Mouse (Mus musculus) common myeloid progenitor, adult 5-6 weeks (primary cell): ENCODE results near the gene Paqr8. TPM values are rescaled to one million over a fixed set of nuclear protein-coding genes. Genes with fewer than 3 reads are reported as not detected.
A peak's percentile ranks its signal among the peaks of the same experiment; 100 is the strongest.

ENCODE experiments used
- ATAC-seq: replicated peaks from 2 replicates; pipeline ENCODE4 v1.8.0; 2016; ENCODE audit warnings: low read depth, mild to moderate bottlenecking, moderate TSS enrichment, inconsistent platforms; ENCODE audit not compliant: poor library complexity, severe bottlenecking
- total RNA-seq: library from RNA; stranded (forward); fragments of 200-1000, 187-1606 nt; gene quantifications from 2 replicates; pipeline ENCODE4 v1.2.3, GENCODE M21; 2017

Gene Paqr8
- total RNA-seq = 3.2 and 4.6 TPM in 2 replicates

- ATAC-seq = peak; percentile 94
These were observed at the start of gene Paqr8 for GRCm38 (mm10) chr1:20890404-20890921. TSS of gene Paqr8 (plus strand) at chr1:20890606.

- no peak for ATAC-seq
These were observed 33.2 kb upstream of the Paqr8 start for GRCm38 (mm10) chr1:20856924-20857902.

DNA sequence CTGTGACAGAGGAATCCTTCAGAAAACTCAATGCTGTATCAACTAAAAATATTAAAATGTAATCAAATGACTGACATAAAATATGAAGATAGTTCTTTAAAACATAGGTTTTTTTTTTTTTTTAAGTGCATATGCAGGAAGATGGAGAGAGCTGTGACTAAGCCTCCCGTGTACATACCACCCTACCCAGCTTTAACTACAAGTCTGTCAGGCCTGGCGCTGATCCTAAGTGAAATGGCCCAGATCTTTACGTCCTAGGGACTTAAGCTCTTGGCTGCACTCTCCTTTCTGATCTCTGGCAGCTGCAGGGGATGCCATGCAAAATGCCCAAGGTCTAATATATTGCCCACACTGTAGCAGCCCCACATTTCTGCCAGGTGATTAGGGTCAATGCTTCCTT lies 29.6 kb upstream of the Paqr8 start:
- no peak for ATAC-seq

- no peak for ATAC-seq
These were observed 28.5 kb upstream of the Paqr8 start for GRCm38 (mm10) chr1:20861865-20862264.

- ATAC-seq = no peak
These were observed 26.8 kb upstream of the Paqr8 start for GRCm38 (mm10) chr1:20863452-20864172.

GRCm38 (mm10) chr1:20867241-20867902 lies 23.0 kb upstream of the Paqr8 start:
- ATAC-seq = no peak

- no peak for ATAC-seq
These were observed 22.4 kb upstream of the Paqr8 start for GRCm38 (mm10) chr1:20868036-20868435.

GRCm38 (mm10) chr1:20870887-20871286 lies 19.5 kb upstream of the Paqr8 start:
- no peak for ATAC-seq

DNA sequence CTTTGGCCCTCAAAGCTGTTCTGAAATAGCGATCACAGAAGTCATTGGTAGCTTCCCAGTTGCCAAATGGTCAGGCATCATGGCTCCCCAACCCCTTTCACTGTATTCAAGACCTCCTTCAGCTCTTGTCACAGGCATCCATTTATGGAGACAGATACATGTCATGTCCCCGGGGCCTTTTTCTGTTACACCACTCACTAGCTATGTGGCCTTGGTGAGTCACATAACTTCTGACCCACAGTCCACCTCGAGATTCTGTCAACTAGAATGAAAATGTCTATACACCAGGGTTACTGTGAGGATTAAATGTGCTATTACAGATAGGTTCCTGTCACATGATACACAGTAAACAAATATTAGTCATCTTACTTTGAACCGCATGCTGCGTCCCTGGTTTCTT lies 17.9 kb upstream of the Paqr8 start:
- ATAC-seq = no peak

DNA sequence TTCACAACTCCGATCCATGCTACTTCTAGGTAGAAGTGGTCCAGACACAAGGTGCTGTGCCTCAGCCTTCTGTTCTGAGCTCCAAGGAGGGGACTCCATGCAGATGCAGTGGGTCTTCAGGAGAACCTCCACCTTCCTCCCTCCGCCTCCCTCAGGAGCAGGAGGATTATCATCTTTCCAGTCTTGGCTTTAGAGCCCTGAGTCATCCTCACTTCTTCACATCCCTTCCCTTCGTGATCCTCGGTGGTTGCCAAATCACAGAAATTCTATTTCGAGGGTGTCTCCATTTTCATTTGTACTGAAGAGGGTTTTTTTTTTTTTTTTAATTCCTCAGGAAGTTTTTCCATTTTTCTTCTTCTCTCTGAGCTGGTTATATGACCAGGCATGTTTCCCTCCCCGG lies 16.3 kb upstream of the Paqr8 start:
- ATAC-seq = no peak

GRCm38 (mm10) chr1:20877355-20877754 lies 13.1 kb upstream of the Paqr8 start:
- no peak for ATAC-seq

DNA sequence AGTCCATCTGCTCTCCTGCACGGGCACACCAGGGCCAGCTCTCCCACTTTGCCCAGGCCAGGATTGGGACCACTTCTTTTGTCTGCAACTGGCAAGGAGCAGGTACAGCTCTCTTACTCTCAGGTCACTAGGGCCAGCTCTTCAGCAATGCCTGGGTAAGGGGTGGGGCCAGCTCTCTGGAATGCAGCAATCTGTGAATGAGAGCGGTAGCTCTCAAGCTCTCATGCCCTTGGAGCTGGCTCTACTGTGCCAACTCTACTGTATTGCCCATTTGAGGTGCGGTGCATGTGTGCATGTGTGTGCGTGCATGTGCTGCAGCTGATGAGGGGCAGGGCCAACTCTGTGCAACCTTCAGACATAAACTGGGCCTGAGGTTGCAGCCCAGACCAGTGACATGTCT lies 11.0 kb upstream of the Paqr8 start:
- no peak for ATAC-seq

- no peak for ATAC-seq
These were observed 7.3 kb upstream of the Paqr8 start for GRCm38 (mm10) chr1:20883079-20883478.

DNA sequence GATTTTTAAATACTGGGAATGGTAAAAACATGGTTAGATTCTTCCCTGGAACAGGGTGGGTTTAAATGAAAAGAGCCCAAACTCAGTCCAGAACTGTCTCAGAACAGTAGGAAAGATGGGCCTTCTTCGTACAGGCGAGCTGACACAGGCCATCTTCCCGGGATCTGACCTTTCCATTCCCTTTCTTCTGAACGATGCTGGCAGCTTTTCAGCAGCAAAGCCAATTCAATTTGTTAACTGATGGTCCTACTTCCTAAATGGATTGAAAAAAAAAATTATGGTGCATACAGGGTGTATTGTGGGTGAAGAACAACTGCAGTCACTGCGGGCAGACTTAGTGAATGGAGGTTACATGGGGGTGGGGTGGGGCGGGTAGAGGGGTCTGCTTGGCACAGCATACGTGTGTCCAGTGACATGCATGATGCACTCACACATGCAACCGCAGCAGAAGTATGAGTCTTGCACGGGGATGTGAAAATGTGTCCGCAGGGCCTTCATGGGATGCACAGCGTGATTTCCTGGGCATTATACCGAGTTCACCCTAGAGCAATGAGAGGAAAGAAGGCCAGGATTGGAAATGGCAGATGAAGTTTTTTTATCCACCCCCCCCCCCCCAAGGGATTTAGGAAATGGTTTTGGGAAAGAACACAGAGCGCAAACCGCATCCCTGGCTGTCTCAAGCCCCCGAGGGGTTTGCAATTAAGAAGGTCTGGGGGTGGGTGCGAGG lies 566 bp upstream of the Paqr8 start:
- ATAC-seq = 0 out of 2 replicates have a peak, but pooled peaks have one; percentile 10

GRCm38 (mm10) chr1:20890941-20891399 lies 564 bp downstream of the Paqr8 start:
- peak; percentile 71 for ATAC-seq

DNA sequence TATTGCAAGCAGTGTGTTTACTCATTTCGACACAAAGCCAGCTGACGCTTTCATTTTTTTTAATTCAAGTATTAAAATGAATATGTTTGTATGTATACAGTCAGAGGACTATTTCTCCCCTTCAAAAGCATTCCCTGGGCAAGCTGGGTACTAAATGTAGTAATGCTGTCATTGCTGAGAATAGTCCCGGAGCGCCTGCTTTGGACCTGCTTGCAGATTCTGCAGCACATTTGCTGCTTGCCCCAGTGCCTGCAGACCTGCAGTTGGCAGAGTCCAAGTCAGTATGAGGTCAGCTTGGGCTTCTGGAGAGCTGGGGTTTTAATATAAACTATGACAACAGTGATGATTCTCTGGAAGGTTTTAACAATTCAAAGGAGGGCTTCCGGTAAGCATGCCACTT lies 2.7 kb downstream of the Paqr8 start:
- ATAC-seq = no peak

DNA sequence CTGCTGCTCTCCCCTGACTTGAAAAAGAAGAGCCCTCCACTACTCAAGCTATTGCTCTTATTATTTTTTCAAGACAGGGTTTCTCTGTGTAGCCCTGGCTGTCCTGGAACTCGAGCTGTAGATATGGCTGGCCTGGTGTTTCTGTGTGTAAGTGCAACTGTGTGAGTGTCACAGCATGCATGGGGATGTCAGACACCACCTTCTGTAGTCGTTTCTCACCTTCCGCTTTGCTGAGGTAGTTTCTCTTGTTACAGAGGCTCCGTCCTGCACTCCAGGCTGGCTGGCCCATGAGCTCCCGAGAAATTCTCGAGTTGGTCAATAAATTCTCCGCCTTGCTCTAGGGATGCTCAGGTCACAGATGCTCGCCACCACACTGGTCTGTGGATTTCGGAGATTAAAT lies 8.0 kb downstream of the Paqr8 start:
- no peak for ATAC-seq

- no peak for ATAC-seq
These were observed 9.9 kb downstream of the Paqr8 start for GRCm38 (mm10) chr1:20900336-20900735.

GRCm38 (mm10) chr1:20905501-20906127 lies 15.2 kb downstream of the Paqr8 start:
- ATAC-seq = no peak
